Mouse (Mus musculus) cerebellum, adult 2 months (tissue): Measurements from ENCODE around the gene Slc22a22. TPM values are rescaled to one million over a fixed set of nuclear protein-coding genes. Genes with fewer than 3 reads are reported as not detected.

ENCODE experiments used
- DNase-seq, 2 experiments: peaks; one replicate each; pipeline ENCODE4 v3.0.0; 2021
- H3K27ac ChIP-seq: fragments of 200-500 bp; 2 replicates; pipeline ENCODE4 v1.5.1; 2012; ENCODE audit warnings: low read length, control low read depth, inconsistent platforms; ENCODE audit not compliant: insufficient read depth
- H3K27me3 ChIP-seq: fragments of 200-500 bp; 2 replicates; pipeline ENCODE4 v1.6.1; 2012; ENCODE audit warnings: inconsistent platforms, mild to moderate bottlenecking, low read length, moderate library complexity; ENCODE audit not compliant: control insufficient read depth, insufficient read depth
- H3K4me1 ChIP-seq: fragments of 200-500 bp; 2 replicates; pipeline ENCODE4 v1.6.1; 2011; ENCODE audit warnings: low read length; ENCODE audit not compliant: control insufficient read depth, insufficient read depth
- H3K4me3 ChIP-seq: fragments of 200-500 bp; replicated peaks from 2 replicates; pipeline ENCODE3; 2011; ENCODE audit warnings: mild to moderate bottlenecking, low read depth, low read length, control low read depth; ENCODE audit not compliant: insufficient read depth
- CTCF ChIP-seq: fragments of 200-500 bp; IDR thresholded peaks from 2 replicates; pipeline ENCODE4 v1.5.1; 2011; ENCODE audit warnings: low read depth, mild to moderate bottlenecking, control low read depth, low read length, moderate library complexity, borderline replicate concordance; ENCODE audit not compliant: insufficient read depth
- POLR2A ChIP-seq: fragments of 200-500 bp; IDR thresholded peaks from 2 replicates; pipeline ENCODE4 v1.6.1; 2011; ENCODE audit warnings: low read length, control low read depth, borderline replicate concordance; ENCODE audit not compliant: insufficient read depth
- WGBS: fragments of 180-500 bp; shearing (Covaris S2); methylation state at CpG from one replicate; pipeline ENCODE4 v1.1.7; 2018; 5-methylcytosine and 5-hydroxymethylcytosine counted together
- polyA plus RNA-seq: library from polyadenylated mRNA; depleted of rRNA; stranded (reverse); fragments of >200 nt; gene quantifications from 2 replicates; pipeline ENCODE4 v1.2.3, GENCODE M21; 2012

Slc22a22 gene
- polyA plus RNA-seq, 1 experiment: not detected

- no peak for TF ChIP-seq POLR2A
- no peak for TF ChIP-seq CTCF
- H3K27me3 ChIP-seq: no peaks in the 10 kb centered on the region
- no peak overlapping the region for H3K4me3 ChIP-seq
- no peaks in the 10 kb centered on the region for H3K4me1 ChIP-seq
- WGBS: 22% methylated on average over 2 of the region's 2 CpGs
- H3K27ac ChIP-seq: no peak overlapping the region
- no peak for DNase-seq
Measured at GRCm38 (mm10) chr15:57457374-57457773, 20.1 kb downstream of the Slc22a22 start.

GRCm38 (mm10) chr15:57434710-57435404, 42.6 kb downstream of the Slc22a22 start:
- TF ChIP-seq CTCF (no peak), POLR2A (no peak)
- no peak overlapping the region for H3K27ac ChIP-seq
- WGBS: 83% methylated on average over 2 of the region's 2 CpGs
- no peaks in the 10 kb centered on the region for H3K4me1 ChIP-seq
- H3K4me3 ChIP-seq: no peak overlapping the region
- DNase-seq: no peak
- H3K27me3 ChIP-seq: no peaks in the 10 kb centered on the region

GRCm38 (mm10) chr15:57408498-57408897, 68.9 kb downstream of the Slc22a22 start:
- Histone ChIP-seq H3K27ac (no peak overlapping the region), H3K4me1 (no peaks in the 10 kb centered on the region), H3K27me3 (no peaks in the 10 kb centered on the region), H3K4me3 (no peak overlapping the region)
- WGBS: 50% methylated on average over 2 of the region's 2 CpGs
- TF ChIP-seq POLR2A (no peak), CTCF (peak; percentile 33; the same call in 1 of the 2 replicates)
- peak in 1 of 2 experiments; percentile 1 for DNase-seq

GRCm38 (mm10) chr15:57398439-57399148, 78.8 kb downstream of the Slc22a22 start:
- Histone ChIP-seq H3K4me1 (no peaks in the 10 kb centered on the region), H3K27ac (no peak overlapping the region), H3K4me3 (no peak overlapping the region), H3K27me3 (no peaks in the 10 kb centered on the region)
- DNase-seq: no peak
- TF ChIP-seq CTCF: no peak
- TF ChIP-seq POLR2A: no peak
- 54% methylated on average over 3 of the region's 3 CpGs for WGBS

GRCm38 (mm10) chr15:57394053-57394452, 83.4 kb downstream of the Slc22a22 start:
- no peaks in the 10 kb centered on the region for H3K4me1 ChIP-seq
- 77% methylated on average over 4 of the region's 4 CpGs for WGBS
- no peak overlapping the region for H3K27ac ChIP-seq
- no peak for TF ChIP-seq CTCF
- no peak for TF ChIP-seq POLR2A
- H3K27me3 ChIP-seq: no peaks in the 10 kb centered on the region
- H3K4me3 ChIP-seq: no peak overlapping the region
- DNase-seq: no peak

GRCm38 (mm10) chr15:57380381-57380780, 97.0 kb downstream of the Slc22a22 start:
- no peak overlapping the region for H3K4me3 ChIP-seq
- TF ChIP-seq POLR2A (no peak), CTCF (no peak)
- no peak overlapping the region for H3K27ac ChIP-seq
- no peaks in the 10 kb centered on the region for H3K27me3 ChIP-seq
- 91% methylated on average over 7 of the region's 7 CpGs for WGBS
- DNase-seq: no peak
- H3K4me1 ChIP-seq: no peaks in the 10 kb centered on the region

GRCm38 (mm10) chr15:57366446-57366845, 111.0 kb downstream of the Slc22a22 start:
- Histone ChIP-seq H3K4me3 (no peak overlapping the region), H3K4me1 (no peaks in the 10 kb centered on the region), H3K27me3 (no peaks in the 10 kb centered on the region), H3K27ac (no peak overlapping the region)
- TF ChIP-seq POLR2A (no peak), CTCF (no peak)
- DNase-seq: no peak
- WGBS: 69% methylated on average over 1 of the region's 1 CpGs

GRCm38 (mm10) chr15:57355278-57355677, 122.1 kb downstream of the Slc22a22 start:
- no peaks in the 10 kb centered on the region for H3K4me1 ChIP-seq
- WGBS: 74% methylated on average over 4 of the region's 4 CpGs
- no peak overlapping the region for H3K27ac ChIP-seq
- H3K4me3 ChIP-seq: no peak overlapping the region
- no peak for DNase-seq
- no peaks in the 10 kb centered on the region for H3K27me3 ChIP-seq
- TF ChIP-seq CTCF (no peak), POLR2A (no peak)
